Mouse (Mus musculus): ENCODE measurements around the gene Gfra1. TPM values are rescaled to one million over a fixed set of nuclear protein-coding genes. Genes with fewer than 3 reads are reported as not detected.

Gene Gfra1
- total and polyA plus RNA-seq, 2 experiments from 2014 or later: 32.3 to 59.8 TPM

DNA sequence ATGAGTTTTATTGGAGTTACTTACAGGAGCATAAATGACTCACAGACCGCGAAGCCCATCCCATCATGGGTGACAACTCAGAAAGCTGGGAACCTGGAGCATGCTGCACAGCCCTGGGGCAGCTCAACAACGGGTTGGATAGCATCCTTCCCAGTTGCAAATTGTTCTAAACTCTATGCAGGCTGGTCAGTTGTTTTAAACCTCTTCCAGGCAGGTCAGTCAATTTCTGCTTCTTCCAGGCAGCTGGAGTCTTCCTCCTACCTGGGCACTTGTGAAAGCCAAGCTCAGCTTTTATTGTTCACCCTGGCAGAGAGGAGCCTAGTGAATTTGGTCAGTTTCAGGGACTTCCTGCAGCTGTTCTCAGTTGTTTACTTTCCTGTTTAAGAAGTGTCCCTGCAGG is 18.5 kb upstream of the Gfra1 start:
- H3K9me3 ChIP-seq (ENCODE audit: low read length): no peaks in the 10 kb centered on the region
- DNase-seq (ENCODE audit: low spot score): no peak
- TF ChIP-seq CTCF (IDR thresholded peaks at IDR 0.05; ENCODE audit: low read depth): no peak
- no peak overlapping the region for H3K9ac ChIP-seq (replicated peaks; ENCODE audit: low read length)
- no peak for ATAC-seq
- no peak overlapping the region for H3K4me2 ChIP-seq (ENCODE audit: low read depth, low read length)
- 90% methylated on average over 3 of the region's 3 CpGs for WGBS
- no peaks in the 10 kb centered on the region for H3K36me3 ChIP-seq (ENCODE audit: insufficient read depth, low read length)
- H3K27me3 ChIP-seq (ENCODE audit: insufficient read depth, low read length): no peaks in the 10 kb centered on the region
- H3K4me1 ChIP-seq (ENCODE audit: insufficient read depth, low read length): no peaks in the 10 kb centered on the region
- H3K4me3 ChIP-seq (ENCODE audit: low read length): no peak overlapping the region
- no peak overlapping the region for H3K27ac ChIP-seq

DNA sequence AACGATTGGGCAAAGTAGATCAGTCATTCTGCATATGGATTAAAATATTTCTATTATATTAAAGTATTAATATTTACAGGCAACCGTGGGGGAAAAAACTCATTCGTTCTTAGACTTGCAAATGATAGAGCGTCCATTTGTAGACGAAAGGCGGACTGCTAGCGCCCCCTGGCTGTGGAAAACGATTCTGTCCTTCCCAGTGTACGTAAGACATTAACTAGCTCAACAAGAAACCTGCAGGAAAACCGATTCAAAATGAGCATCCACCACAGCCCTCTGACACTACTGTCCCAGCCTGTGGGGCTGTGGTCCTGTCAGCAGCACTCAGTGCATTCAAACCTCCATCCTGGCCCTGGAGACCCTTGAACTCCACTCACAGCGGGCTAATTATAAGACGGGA is 13.7 kb upstream of the Gfra1 start:
- Histone ChIP-seq H3K9ac (replicated peaks; ENCODE audit: low read length) (no peak overlapping the region), H3K4me3 (ENCODE audit: low read length) (no peak overlapping the region), H3K27ac (no peak overlapping the region), H3K9me3 (ENCODE audit: low read length) (no peaks in the 10 kb centered on the region), H3K36me3 (ENCODE audit: insufficient read depth, low read length) (no peaks in the 10 kb centered on the region), H3K27me3 (ENCODE audit: insufficient read depth, low read length) (no peaks in the 10 kb centered on the region), H3K4me1 (ENCODE audit: insufficient read depth, low read length) (no peaks in the 10 kb centered on the region), H3K4me2 (ENCODE audit: low read depth, low read length) (no peak overlapping the region)
- TF ChIP-seq CTCF (IDR thresholded peaks at IDR 0.05; ENCODE audit: low read depth): peak; percentile 91
- DNase-seq (ENCODE audit: low spot score) (peak; percentile 96), ATAC-seq (peak; percentile 27; the same call in 1 of the 2 replicates)
- WGBS: 13% methylated on average over 12 of the region's 12 CpGs

DNA sequence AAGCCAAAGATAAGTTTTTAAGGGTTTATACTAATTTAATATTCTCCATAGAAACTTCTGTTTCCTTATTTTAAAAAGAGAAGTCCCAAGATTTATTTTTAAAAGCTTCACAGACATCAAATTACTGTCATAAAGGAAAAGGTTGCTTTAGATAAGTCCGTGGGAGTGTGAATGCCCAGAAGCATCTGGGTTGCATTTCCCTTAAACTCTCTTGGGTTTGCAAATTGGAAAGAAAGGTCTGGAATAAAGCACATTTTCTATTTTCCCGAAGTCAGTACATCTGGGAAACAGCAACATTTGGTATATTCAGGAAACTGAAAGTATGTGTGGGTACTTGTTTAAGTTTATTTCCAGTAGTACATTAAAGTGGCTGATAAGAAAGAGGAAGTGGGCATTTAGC is 12.6 kb upstream of the Gfra1 start:
- Histone ChIP-seq H3K27me3 (ENCODE audit: insufficient read depth, low read length) (no peaks in the 10 kb centered on the region), H3K4me2 (ENCODE audit: low read depth, low read length) (no peak overlapping the region), H3K9me3 (ENCODE audit: low read length) (no peaks in the 10 kb centered on the region), H3K4me1 (ENCODE audit: insufficient read depth, low read length) (no peaks in the 10 kb centered on the region), H3K36me3 (ENCODE audit: insufficient read depth, low read length) (no peaks in the 10 kb centered on the region), H3K4me3 (ENCODE audit: low read length) (no peak overlapping the region), H3K27ac (no peak overlapping the region), H3K9ac (replicated peaks; ENCODE audit: low read length) (no peak overlapping the region)
- ATAC-seq (no peak), DNase-seq (ENCODE audit: low spot score) (no peak)
- WGBS: 55% methylated on average over 2 of the region's 2 CpGs
- TF ChIP-seq CTCF (IDR thresholded peaks at IDR 0.05; ENCODE audit: low read depth): no peak

DNA sequence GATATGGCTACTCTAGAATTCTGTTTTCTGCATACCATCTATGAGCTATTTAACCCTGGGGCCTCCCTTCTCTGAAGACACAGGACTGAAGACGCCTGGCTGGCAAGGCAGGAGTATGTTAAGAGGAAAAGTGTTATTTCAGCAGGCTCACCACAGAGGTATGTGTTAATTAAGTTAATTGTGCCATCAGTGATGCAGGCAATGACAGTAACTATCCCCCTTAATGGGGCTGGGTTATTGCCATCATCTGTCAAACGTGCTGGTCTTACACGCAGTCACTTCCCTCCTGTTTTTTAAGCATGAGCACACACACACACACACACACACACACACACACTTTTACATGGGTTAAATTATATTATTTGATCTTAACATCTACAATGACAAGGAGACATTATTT is 8.0 kb upstream of the Gfra1 start:
- WGBS: 64% methylated on average over 3 of the region's 3 CpGs
- Histone ChIP-seq H3K9me3 (ENCODE audit: low read length) (no peaks in the 10 kb centered on the region), H3K9ac (replicated peaks; ENCODE audit: low read length) (no peak overlapping the region), H3K27me3 (ENCODE audit: insufficient read depth, low read length) (no peaks in the 10 kb centered on the region), H3K27ac (no peak overlapping the region), H3K4me1 (ENCODE audit: insufficient read depth, low read length) (no peaks in the 10 kb centered on the region), H3K4me2 (ENCODE audit: low read depth, low read length) (no peak overlapping the region), H3K36me3 (ENCODE audit: insufficient read depth, low read length) (no peaks in the 10 kb centered on the region), H3K4me3 (ENCODE audit: low read length) (no peak overlapping the region)
- no peak for TF ChIP-seq CTCF (IDR thresholded peaks at IDR 0.05; ENCODE audit: low read depth)
- DNase-seq (ENCODE audit: low spot score): peak; percentile 9
- ATAC-seq: no peak

DNA sequence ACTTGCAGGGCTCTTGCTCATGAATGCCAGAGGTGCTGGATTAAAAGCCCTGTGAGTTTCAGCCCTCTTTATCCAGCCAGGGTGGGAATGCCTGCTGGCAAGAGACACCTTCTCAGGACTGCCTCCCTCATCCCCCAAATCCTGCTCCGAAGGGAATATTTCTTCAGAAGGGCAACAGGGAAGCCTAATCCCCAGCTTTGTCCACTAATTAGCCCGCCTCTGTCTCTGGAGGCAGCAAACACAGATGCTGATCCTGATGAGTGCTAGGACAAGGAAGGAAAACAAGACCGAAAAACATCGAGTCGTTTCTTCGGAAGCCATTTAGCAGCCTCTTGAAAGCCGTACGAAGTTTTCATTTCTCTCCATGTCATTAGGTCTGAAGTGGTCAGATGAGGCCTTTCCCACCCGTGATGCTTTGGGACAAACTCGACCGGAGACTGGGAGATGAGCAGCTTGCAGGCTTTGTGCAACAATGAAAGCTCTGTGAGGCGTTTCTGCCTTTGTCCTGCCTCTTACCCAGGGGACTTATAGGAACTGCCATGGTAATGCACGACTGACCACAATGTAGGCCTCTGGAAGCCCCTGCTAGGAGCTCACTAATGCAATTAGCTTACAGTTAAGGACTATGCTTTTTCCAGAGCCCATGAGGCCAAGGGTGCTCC is 4.8 kb upstream of the Gfra1 start:
- no peak overlapping the region for H3K27ac ChIP-seq
- no peaks in the 10 kb centered on the region for H3K36me3 ChIP-seq (ENCODE audit: insufficient read depth, low read length)
- ATAC-seq: no peak
- TF ChIP-seq CTCF (IDR thresholded peaks at IDR 0.05; ENCODE audit: low read depth): no peak
- peak; percentile 18 for DNase-seq (ENCODE audit: low spot score)
- H3K9ac ChIP-seq (replicated peaks; ENCODE audit: low read length): no peak overlapping the region
- WGBS: 23% methylated on average over 13 of the region's 13 CpGs
- H3K27me3 ChIP-seq (ENCODE audit: insufficient read depth, low read length): no peaks in the 10 kb centered on the region
- no peaks in the 10 kb centered on the region for H3K9me3 ChIP-seq (ENCODE audit: low read length)
- no peak overlapping the region for H3K4me2 ChIP-seq (ENCODE audit: low read depth, low read length)
- H3K4me1 ChIP-seq (ENCODE audit: insufficient read depth, low read length): 0 out of 2 replicates have a peak, but pooled peaks cover 2% of the 10 kb centered on the region
- H3K4me3 ChIP-seq (ENCODE audit: low read length): no peak overlapping the region

DNA sequence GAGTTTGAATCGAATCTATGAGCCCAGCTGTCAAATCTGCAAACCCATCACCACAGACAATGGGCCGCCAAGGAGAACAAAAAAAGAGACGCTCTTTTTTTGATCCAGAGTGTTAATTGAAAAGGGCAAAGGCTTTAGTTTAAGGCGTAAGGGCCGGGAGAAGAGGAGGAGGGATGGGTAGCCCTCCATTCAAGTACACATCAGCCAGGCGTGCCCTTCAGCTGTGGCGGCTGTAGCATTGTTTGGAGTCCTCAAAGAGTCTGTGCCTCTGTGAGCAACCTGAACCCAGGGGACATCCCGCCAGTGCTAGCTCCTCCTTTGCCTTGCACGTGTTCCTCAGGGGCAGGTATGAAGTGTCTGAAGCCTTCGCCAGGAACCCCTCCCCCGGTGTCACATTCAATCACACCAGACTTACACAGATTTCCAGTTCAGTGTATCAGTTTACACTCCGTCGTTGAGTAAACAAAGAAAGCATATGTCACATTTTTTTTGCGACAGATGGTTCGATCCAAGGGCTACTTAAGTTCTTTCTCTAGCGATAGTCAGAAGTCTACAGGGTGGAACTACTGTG is 867 bp upstream of the Gfra1 start:
- no peak overlapping the region for H3K9ac ChIP-seq (replicated peaks; ENCODE audit: low read length)
- ATAC-seq: no peak
- no peak for TF ChIP-seq CTCF (IDR thresholded peaks at IDR 0.05; ENCODE audit: low read depth)

DNA sequence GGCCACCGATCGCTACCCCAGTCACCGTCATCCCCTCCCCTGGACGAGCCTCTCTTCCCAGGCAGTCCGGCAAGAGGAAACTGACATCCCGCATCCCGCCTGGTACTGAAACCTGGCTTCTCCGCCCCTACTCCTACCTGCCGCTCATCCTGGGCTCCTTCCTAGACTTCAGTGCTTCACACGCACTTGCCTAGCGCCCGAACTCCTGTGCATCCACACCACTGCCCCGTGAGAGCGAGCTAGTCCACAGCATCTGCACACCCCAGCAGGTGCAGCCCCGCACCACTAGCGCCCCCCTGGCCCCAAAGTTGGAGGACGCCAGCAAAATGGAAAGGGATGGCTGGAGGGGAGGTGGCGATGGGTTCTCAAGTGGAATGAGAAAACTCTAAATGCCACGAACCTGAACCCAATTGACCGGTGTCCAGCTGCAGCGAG is 631 bp downstream of the Gfra1 start:
- DNase-seq (ENCODE audit: low spot score): peak; percentile 62
- Histone ChIP-seq H3K9me3 (ENCODE audit: low read length) (no peaks in the 10 kb centered on the region), H3K27me3 (ENCODE audit: insufficient read depth, low read length) (no peaks in the 10 kb centered on the region; the same call in 1 of the 2 replicates), H3K9ac (replicated peaks; ENCODE audit: low read length) (peak overlapping the region; percentile 39; the same call in 1 of the 2 replicates), H3K36me3 (ENCODE audit: insufficient read depth, low read length) (no peaks in the 10 kb centered on the region), H3K27ac (peak overlapping the region; percentile 49; the same call in 1 of the 2 replicates), H3K4me2 (ENCODE audit: low read depth, low read length) (peak overlapping the region; percentile 58), H3K4me1 (ENCODE audit: insufficient read depth, low read length) (0 out of 2 replicates have a peak, but pooled peaks cover 5% of the 10 kb centered on the region), H3K4me3 (ENCODE audit: low read length) (peak overlapping the region; percentile 38)
- peak; percentile 33 for ATAC-seq
- under 1% methylated on average over 21 of the region's 21 CpGs for WGBS
- peak; percentile 35 for TF ChIP-seq CTCF (IDR thresholded peaks at IDR 0.05; ENCODE audit: low read depth)

More for the DNA sequence above, 867 bp upstream of the Gfra1 start:
- Histone ChIP-seq H3K4me2 (ENCODE audit: low read depth, low read length) (peak overlapping the region; percentile 58), H3K36me3 (ENCODE audit: insufficient read depth, low read length) (no peaks in the 10 kb centered on the region), H3K27ac (peak overlapping the region; percentile 49; the same call in 1 of the 2 replicates), H3K9me3 (ENCODE audit: low read length) (no peaks in the 10 kb centered on the region), H3K4me3 (ENCODE audit: low read length) (peak overlapping the region; percentile 38), H3K4me1 (ENCODE audit: insufficient read depth, low read length) (0 out of 2 replicates have a peak, but pooled peaks cover 5% of the 10 kb centered on the region), H3K27me3 (ENCODE audit: insufficient read depth, low read length) (no peaks in the 10 kb centered on the region; the same call in 1 of the 2 replicates)
- DNase-seq (ENCODE audit: low spot score): peak; percentile 47
- 5% methylated on average over 16 of the region's 16 CpGs for WGBS
